Mouse (Mus musculus) central nervous system, embryonic 14 days (tissue): ENCODE results near the gene Marveld3. TPM values are rescaled to one million over a fixed set of nuclear protein-coding genes. Genes with fewer than 3 reads are reported as not detected.

ENCODE experiments used
- polyA plus RNA-seq: library from polyadenylated mRNA; depleted of rRNA; stranded (reverse); fragments of >200 nt; gene quantifications from 2 replicates; pipeline ENCODE4 v1.2.3, GENCODE M21; 2012; rRNA removed

Marveld3 gene
- 0.53 and 0.75 TPM in 2 replicates for polyA plus RNA-seq

DNA sequence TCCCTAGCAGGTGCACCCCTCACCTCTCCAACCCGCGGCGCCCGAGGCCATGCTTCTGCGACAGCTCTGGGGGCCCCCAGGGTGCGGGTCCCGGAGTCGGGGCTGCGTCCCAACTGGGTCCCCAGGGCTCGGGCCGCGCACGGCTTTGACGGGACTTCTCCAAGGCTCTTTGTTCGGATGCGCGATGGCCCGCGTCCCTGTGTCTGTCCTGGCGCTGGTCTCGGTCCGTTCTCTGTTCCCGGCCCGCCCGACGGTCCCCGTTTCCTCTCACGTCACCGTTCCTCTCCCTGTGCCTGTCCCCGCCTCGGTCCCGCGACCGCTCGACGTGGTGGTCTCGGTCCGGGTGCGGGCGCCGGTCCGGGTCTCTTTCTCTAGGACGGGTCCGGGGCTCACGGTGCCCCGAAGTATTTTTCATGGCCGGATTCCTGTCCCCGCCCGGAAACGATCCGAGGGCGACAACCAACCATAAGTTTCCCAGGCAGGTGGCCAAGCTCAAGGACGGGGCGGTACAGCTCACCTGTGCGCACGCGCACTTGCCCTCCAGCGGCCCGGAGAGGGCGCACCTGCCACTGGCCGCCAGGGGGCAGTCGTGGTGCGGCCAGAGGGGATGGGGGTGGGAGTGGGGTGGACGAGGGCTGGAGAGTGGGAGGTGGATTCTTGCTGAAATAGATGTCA, at the start of gene Marveld3:
Gene Marveld3 (minus strand): TSS at position 511 of the 675 bp plus-strand sequence.

DNA sequence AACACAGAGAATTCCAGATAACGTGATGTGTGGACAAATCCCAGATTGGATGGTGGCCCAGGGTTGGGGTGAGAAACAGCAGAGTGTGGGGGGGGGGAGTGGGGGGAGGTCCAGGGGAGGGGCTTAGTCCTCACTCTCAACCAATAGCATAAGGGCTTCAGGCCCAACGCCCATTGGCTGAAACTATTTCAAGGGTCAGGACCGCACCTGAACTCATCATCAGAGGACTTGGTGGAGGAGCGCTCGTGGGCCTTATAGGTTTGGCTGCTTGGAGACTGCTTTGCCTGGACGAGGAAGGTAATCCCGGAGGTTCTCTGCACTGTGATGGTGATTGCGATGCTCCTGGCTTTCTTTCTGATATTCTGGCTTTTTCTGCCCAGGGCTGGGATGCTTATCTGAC, 28.2 kb upstream of the Marveld3 start, which contains the start of gene Tat:
Gene Tat (plus strand): TSS at position 214 of the 400 bp plus-strand sequence.

Other genes starting within 250 kb of the Marveld3 start
- 11.1 and 12.2 TPM in 2 replicates for gene Atxn1l, start 224.5 kb downstream of the Marveld3 start, polyA plus RNA-seq
- gene Ap1g1, start 183.6 kb downstream of the Marveld3 start, polyA plus RNA-seq: 80.7 and 84.2 TPM in 2 replicates
- 14.4 TPM in 2 replicates for gene Phlpp2, start 93.7 kb downstream of the Marveld3 start, polyA plus RNA-seq
- 0.02 and 0.04 TPM in 2 replicates for gene Tat, start 28.2 kb upstream of the Marveld3 start, polyA plus RNA-seq
- not detected in 2 replicates for gene Chst4, start 77.5 kb upstream of the Marveld3 start, polyA plus RNA-seq
- 12.3 and 12.9 TPM in 2 replicates for gene Zfp612, start 117.5 kb upstream of the Marveld3 start, polyA plus RNA-seq
- gene Gm21964, start 139.0 kb upstream of the Marveld3 start, polyA plus RNA-seq: not detected in 2 replicates
- gene Gm17720, start 140.6 kb upstream of the Marveld3 start, polyA plus RNA-seq: not detected in 2 replicates
- 34.0 and 35.5 TPM in 2 replicates for gene Calb2, start 206.0 kb upstream of the Marveld3 start, polyA plus RNA-seq